Mouse (Mus musculus) cerebellum, adult 8-10 months (tissue): ENCODE measurements at regions not wholly inside any gene's neighbourhood (a gene's known extent, or its start where the extent isn't known, plus 50 kb on each side); places are given as distances from the start of the nearest gene placed in this dataset.

Experiments
- DNase-seq: peaks from one replicate; pipeline ENCODE4 v3.0.0; 2022

DNA sequence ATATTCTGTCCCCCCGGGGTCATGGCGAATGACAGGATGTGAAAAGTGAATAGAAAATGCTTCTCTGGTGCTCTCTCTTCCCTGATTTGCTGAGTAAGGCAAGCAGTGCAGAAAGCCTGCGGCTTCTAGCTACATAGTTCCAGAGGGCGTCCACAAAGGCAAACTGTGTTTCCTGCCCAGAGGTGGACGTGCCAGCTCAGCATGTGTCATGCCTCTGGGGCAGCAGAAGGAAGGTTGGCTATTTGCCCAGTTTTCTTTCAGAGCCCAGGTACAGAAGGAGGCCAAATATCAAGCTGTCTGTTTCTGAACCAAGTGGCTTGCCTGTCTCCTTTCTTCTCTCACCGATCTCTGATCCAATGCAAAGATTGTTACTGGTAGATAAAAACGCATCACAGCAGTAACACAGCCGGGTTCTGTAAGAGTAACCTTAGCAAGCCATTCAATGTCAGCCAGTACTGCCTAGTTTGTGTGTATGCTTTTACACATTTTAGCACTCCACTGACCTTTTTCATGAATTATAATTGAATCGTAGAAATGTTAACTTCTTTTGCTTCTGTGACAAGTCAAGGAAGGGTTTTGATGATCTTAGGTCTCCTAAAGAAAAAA lies 223.3 kb upstream of the Impg1 start:
- peak; percentile 0 for DNase-seq

DNA sequence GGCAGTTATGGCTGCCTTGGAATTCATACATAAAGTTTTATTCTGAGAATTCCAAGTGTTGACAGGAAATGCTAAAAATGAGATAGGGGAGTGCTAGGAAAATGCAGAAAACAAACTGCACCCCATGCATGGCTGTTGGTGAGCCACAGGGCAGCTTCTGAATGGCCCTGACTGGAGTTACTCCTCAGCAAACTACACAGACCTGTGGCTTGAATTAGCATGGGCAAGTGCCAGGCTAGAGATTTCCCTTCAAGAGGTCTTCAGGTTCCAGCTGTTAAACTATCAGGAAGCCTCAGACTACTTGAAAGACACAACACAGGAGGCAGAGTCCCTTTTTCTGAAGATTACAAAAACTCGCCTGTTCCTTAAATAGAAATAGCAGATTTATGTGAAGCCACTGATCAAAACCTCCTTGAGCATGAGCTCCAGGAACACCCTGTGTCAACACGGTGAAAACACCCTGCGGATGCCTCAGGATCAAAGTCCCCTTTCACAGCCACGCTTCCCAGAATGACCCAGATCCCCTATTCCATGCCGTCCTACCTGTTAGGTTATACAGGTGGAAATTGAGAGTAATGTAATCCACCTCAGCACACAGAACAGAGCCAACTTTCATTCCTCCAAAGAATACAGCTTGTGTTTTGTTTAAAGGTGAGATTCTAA lies 217.9 kb upstream of the Impg1 start:
- no peak for DNase-seq

DNA sequence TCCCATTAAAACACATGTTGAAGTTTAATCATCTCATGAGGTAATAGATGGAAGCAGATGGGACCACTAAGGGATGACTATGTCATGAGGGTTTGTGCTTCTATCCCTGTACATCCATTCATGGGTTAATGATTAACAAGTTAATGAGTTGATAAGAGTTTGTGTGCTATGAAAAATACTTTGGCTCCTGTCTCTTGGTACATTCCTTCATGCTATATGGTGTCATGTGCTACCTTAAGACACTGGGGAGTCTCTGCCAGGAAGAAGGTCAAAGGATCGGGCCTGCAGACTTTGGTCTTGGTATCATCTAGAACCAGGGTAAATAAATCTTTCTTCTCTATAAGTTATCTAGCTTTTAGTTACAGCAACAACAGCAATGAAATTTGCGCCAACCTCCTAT lies 216.4 kb upstream of the Impg1 start:
- no peak for DNase-seq

DNA sequence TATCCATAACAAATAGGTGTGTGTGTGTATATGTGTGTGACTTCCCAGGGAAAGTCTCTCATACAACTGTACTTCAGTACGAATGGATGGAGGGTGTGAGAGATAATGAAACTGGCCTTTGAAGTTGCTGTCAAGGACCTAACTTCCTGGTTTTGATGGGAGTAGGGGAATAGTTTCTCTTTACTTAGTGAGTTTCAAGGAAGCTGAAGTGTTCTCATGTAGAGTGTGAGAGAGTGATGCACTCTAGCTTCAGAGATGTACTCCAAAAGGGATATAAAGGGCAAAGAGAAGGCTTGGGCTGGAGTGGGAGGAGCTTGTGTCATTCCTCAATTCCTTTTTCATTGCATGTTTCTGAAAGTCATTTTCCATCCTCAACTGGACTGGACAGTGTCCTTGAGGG lies 206.2 kb upstream of the Impg1 start:
- no peak for DNase-seq

DNA sequence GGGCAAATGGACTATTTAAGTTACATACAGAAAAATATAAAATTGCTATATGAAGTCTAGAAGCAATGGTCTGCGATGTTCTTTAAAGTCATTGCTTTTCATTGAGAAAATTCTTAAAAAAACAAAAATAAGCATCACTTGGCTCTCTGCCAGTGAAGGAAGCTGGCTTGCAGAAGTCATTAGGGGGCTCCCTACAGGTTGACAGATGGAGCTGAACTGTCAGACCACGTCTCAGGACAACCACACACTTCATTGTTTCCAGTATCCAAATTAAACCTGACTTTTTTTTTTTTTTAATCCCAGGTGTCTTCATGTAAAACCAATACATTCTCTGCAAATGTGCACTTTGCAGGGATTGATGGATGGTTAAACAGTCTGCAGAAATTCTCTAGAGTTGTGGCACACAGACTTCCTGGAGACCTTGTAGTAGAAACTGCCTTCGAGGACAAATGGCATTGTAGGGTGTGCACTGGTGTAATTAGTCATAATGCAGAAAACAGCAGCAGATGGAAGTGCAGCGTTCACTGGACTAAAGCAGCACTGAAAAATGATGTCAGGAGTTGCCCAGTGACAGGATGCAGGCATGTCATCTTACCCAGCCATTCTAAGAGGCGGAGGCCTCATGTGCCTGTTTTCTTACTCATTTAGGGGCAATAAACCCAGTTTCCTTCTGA lies 203.4 kb upstream of the Impg1 start:
- no peak for DNase-seq

DNA sequence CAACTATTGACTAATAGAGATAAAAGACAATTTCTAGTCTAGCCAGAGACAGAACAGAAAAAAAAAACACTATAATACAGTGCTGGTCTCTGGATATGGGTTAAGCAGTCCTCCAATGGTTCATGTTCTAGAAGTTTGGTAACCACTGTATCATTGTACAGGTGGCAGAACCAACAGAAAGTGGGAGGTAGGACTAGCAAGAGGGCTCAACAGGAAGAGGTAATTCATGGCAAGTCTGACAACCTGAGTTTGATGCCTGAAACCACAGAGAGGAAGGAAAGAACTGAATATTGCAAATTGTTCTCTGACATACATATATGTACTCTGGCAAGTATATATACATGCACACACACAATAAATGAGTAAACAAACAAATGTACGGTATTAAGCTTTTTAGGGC lies 193.5 kb upstream of the Impg1 start:
- no peak for DNase-seq

DNA sequence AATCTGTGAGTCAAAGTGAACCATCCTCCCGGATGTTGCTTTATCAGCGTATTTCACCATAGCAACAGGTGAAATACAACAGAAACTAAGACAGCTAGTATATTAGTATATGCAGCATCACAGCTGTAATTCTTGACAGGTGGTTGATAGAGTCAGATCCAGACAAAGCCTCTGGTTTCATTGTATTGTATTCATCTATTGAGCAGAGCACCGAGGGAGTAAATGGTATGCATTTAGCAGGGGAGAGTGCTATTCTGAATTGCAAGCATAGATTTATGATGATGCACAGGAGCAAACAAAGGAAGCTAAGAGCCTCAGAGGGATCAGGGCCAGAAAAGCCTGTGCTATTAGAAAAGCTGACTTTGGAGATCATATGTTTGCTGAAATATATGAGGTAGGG lies 149.8 kb upstream of the Impg1 start:
- no peak for DNase-seq

DNA sequence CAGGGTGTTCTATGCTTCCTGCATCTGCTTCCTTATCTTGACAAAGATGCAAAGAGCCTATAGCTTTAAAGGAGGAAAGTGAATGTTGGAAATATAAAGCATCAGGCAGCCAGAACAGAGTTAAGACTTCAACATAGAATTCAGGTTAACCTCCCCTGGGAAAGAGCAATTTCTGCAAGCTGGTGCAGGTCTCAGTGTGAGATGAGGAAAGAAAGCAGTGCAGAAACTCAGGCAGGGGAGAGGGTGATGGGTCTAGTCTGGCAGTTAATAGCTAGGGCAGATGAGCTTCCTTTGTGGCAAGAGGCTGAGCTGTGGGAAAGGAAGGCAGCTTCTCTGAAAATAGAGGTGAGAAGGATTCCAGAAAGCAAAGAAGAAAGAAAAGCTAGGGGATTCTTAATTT lies 134.7 kb upstream of the Impg1 start:
- no peak for DNase-seq

DNA sequence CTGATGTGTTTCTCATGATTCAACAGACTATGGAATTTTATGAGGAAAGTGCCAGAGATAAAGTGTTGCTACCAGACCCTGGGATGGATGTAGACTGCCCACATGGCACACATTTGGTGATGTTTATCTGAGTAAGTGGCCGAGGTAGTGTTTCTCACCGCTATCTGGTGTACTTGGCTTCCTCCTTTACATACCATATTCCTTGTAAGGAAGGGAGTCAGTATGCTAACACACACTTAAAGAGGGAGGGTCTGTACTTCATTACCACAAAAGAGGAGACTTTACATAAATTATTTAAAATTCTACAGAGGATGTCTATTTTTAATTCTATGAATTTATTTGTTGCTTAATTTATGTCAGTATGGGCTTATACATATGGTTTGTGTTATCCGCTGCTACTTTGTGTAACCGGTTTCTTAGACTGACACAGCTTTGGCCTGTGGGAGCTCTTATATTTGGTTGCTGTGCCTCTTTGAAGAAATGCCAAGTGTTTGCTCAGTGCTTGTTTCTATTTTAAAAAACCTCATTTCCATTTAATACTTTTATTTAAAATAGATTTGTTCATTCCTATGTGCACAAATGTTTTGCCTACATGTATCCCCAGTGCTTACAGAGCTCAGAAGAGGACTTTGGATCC lies 100.2 kb upstream of the Impg1 start:
- DNase-seq = no peak

DNA sequence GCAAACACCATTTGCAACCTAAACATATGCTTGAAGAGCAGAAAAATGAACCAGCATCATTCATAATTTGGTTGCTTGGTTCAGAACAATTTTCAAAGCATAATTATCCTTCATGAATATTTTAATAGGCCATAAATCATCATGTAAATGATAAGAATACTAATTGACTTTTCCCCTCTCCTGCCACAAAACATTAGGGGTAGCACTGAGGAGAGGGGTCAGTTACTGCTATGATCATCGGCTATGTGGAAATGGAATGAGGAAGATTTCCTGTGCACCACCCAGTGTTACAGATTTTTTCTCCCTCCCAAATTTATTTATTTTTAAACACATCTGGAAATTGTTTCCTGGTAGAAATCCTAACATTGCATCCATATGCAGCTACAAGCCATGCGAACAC lies 98.4 kb upstream of the Impg1 start:
- no peak for DNase-seq

DNA sequence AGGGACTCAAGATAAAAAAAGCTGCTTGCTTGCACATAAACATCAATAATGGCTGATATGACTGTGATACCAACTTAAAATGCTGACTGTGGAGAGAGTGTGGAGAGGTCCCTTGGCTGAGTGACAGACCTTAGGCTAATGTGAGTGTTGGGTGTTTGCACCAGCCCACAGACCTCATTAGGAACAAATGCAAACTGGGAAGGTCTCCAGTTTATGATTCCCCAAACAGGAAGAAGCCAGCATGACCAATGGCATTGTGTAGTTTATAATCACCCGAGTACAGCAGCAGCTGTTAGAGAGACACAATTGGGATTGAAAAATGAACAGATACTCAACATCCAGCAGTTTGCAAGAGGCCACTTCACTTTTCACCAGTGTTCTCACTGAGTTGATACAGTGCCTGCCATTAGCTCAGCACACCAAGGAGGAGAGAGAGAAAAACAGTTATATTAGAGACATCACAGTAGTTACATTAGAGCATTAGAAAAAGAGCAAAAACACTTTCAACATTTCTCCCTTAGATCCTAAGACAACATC lies 90.3 kb upstream of the Impg1 start:
- DNase-seq = no peak
